Mouse (Mus musculus) gastrocnemius, adult 18-20 months (tissue): ENCODE measurements around the gene Chmp4b. TPM values are rescaled to one million over a fixed set of nuclear protein-coding genes. Genes with fewer than 3 reads are reported as not detected.

Experiments used
- DNase-seq: peaks from one replicate; pipeline ENCODE4 v3.0.0; 2021; ENCODE audit warnings: low spot score
- total RNA-seq, 2 experiments: library from RNA; stranded (reverse); gene quantifications; 2 replicates each; pipeline ENCODE4 v1.2.3; 2021

The Chmp4b gene
- total RNA-seq, 2 experiments from 2014 or later, result 121 to 127 TPM

DNA sequence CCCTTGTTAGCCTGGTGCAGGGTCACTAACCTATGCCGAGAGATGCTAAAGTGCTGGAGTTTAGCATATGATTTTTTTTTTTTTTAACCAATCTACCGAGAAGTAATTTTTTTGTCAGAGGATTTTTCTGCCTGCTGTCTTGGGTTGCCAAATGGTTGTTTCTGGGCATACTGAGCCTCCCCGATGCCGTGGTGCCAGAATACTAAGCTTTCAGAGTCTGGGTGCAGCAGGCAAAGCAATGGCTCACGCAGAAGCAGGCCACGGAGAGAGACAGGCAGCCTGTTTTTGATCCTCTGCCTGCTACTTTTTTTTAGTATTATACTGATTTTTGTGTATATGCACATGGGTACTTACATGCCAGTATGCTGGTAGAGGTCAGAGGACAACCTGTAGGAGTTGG lies 29.4 kb downstream of the Chmp4b start:
- DNase-seq, result no peak

DNA sequence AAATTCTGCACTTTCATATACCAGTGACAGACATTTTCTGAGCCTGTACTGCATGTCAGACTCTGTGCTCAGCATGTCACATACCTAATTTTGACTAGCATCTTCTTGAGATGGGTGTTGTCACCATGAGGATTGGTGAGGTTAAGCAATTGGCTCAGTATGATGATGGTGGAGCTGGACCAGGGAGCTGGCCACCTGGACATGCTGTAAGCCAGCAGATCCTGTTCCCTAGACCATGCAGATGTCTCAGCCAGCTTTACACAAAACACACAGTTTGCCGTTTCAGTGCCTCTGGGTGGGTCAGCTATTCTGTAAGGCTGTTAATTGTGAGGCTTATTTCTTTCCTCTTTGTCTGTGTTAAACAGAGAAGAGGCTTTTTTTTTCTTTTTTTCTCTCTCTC lies 31.2 kb downstream of the Chmp4b start:
- DNase-seq, result peak; percentile 30

DNA sequence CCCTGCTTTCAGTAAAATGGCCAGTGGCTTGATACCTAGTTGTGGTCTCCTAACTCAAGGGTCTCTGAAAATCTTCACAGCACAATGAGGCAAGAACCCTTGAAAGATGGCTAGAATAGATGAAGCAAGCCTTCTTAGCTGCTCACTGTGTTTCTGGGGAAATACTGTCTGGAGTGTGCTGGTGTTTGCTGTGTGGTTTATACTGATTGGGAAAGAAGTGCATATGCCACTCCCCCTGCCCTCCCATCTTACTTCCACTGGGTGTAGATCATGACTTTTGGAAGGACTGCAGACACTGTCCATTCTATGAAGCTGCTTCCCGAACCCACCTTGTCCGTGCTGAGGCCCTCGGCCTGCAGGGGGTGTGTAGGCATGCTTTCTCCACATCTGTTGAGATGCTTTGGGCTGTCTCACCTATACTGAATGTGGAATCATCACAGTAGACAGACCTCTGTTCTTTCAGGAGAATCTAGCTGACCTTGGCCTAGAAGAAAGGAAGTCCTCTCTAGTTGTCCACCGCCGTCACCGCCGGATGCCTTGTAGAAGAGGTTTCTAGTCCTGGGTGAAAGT lies 33.5 kb downstream of the Chmp4b start:
- no peak for DNase-seq

DNA sequence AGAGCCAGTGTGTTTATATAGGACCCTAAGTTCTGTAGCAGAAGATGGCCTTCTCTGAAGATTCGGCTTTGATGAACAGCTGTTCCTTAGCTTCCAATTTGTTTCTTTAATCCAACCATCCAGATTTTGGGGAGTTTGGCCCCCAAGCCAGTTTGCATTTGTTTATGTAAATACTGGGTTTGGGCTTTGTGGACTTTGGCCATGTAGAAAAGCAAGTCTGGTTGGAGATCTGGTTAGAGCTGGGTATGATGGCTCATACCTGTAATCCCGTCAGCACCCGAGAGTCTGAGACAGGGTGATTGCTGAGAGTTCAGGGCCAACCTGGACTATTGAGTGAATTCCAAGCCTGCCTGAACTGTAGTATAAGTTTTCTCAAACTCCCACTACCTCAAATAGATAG lies 34.3 kb downstream of the Chmp4b start:
- no peak for DNase-seq

GRCm38 (mm10) chr2:154686819-154687218 lies 35.3 kb downstream of the Chmp4b start:
- DNase-seq, result no peak

- DNase-seq, result no peak
Observed at GRCm38 (mm10) chr2:154689391-154689790, 37.9 kb downstream of the Chmp4b start.

DNA sequence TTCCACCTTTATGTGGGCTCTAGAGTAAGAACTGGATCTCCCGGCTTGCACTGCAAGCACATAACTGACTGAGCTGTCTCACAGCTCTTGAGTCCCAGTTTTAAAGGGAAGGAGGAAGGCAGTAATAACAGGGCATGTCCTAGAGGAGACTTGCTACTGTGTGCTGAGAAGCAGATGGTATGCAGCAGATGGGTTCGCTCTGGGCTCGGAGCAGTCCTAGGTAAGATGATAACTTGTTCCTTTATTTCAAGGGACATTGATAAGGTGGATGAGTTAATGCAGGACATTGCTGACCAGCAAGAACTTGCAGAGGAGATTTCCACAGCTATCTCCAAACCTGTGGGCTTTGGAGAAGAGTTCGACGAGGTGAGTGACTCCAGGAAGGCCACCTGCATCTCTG lies 39.5 kb downstream of the Chmp4b start:
- no peak for DNase-seq

DNA sequence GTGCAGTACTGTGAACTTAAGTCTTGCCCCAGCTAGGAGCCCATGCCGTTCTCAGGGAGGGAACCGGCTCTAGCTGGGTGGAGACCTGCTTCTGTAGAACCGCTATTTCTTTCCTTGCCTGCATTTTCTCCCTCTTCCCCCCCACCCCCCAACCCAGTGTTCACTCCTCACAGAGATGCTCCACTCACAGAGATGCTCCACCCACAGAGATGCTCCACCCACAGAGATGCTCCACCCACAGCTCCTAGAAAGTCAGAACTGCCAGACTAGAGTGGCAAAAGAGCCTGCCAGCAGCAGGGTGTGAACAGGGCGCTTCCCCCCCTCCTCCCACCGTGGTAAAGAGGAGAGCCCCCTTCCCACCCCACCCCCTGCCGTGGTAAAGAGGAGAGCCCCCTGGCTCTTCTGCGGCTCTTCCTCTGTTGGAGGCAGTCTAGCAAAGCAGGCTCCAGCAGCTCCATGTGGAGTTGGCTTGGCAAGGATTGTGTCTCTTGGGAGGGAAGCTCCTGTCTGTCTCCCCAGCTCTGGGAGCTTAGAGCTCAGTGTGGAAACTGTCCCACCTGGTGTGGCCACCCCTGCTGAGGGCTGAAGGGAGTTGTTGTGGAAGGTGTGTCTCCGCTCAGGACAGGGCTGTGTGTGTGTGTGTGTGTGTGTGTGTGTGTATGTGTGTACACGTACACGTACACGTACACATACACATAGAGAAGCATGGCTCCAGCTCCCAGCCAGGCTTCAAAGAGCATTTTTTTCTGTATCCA lies 41.9 kb downstream of the Chmp4b start:
- no peak for DNase-seq

DNA sequence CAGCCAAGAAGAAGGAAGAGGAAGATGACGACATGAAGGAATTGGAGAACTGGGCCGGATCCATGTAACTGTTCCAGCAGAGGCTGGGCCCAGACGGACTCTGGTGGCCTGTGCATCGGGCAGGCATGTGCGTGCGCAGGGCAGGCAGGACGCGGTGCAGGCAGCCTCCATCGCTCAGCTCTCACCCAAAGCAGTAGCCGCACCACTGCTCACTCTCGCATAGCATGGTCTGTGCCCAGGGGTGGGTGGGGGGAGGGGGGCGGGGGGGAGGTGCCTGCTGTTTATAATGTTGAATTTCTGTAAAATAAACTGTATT lies 42.4 kb downstream of the Chmp4b start:
- DNase-seq, result peak; percentile 49

- DNase-seq, result no peak
Observed at GRCm38 (mm10) chr2:154695690-154696089, 44.2 kb downstream of the Chmp4b start.

- no peak for DNase-seq
Observed at GRCm38 (mm10) chr2:154696660-154697059, 45.2 kb downstream of the Chmp4b start.

- no peak for DNase-seq
Observed at GRCm38 (mm10) chr2:154699360-154699759, 47.9 kb downstream of the Chmp4b start.

DNA sequence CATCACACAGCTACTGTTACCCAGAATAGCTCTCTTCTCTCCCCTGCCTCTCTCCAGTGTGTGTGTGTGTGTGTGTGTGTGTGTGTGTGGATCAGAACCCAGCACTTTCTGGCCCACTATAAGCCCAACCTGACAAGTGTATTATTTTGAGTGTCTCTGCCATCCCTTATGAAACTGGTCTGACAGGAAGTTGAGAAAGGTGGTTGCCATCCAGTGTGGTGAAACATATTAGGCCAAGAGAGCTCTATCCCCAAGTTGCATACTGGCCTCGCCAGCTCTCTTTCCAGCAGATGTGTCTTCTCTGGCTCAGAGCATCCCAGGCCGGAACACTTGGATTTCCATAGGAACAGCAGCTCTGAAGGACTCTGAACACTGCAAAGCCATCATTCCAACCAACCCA lies 48.7 kb downstream of the Chmp4b start:
- no peak for DNase-seq

- peak; percentile 60 for DNase-seq
Observed at GRCm38 (mm10) chr2:154702637-154703315, 51.3 kb downstream of the Chmp4b start.

DNA sequence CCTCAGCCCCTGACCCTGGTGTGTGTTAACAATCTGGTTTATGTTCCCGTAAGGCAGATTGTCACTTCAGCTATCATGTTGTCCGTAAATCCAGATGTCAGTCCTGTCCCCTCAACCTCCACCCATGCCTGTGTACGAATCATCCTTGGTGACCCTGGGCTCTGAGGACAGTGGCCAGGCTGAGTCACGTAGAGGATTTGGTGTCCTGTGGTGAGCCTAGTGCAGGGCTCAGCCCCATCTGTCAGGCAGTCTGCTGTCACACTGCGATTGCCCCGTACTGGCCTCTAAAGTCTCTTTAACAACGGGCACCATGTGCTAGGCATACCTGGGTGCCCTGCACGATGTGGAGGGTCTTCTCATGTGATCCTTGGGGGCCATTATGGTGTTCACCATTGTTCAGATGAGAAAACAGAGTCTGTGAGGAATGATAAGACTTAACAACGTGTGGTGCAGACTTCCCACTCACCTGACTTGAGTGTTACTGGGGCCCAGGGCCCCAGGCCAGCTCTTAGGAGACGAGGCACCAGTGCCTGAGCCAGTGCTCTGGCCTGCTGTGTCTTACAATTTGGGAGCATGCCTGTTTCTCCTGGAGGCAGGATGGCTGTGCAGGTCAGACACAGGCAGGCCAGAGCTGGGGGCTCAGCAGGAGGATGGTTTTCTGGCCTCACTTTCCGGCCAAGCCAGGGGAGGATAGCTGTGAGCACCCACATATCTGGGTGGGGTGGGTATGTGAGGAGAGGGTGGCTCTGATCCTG lies 55.2 kb downstream of the Chmp4b start:
- no peak for DNase-seq

- no peak for DNase-seq
Observed at GRCm38 (mm10) chr2:154707284-154707683, 55.8 kb downstream of the Chmp4b start.

DNA sequence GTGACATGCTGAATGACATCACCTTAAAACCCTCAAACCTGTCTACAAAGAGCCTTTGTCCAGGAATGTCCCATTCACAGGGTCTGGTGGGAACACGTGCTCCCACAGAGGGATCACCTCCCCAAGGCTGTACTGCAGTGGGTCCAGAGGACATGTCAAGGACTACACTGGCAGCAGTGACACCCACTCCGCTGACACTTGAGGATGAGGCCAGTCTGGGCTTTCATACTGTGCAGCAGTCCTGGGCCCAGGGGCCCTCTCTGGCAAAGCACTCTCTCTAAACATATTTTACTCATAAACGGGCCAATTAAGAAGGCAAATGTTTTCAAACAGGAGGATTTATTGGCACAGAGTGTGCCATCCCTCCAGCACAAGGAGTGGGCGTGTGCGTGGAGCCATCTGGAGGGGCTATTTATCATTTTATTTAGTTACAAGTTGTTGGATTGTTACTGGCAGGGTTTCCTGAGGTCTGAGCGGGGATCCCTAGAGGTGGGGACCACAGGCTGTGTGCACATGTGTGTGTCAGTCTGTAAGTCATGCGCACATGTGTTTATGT lies 56.4 kb downstream of the Chmp4b start:
- DNase-seq, result no peak

DNA sequence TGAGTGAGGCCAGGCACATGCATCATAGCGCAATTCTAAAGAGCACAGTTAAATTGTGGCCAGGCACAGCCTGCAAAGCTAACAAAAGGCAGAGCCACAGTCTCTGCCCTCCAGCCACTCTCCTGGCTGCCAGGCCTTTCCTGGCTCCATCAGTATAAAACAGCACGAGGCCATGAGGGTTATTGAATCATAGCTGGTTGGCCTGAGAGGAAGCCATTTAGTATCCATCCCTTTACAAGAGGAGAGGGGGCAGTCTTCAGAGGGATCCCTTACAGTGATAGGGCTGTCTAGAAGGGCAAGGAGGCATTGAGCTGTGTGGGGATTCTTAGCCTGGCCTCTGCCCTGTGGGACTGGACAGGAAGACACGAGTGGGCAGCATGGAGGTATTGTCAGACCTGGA lies 60.2 kb downstream of the Chmp4b start:
- DNase-seq, result no peak

- peak; percentile 47 for DNase-seq
Observed at GRCm38 (mm10) chr2:154712271-154712677, 60.8 kb downstream of the Chmp4b start.

DNA sequence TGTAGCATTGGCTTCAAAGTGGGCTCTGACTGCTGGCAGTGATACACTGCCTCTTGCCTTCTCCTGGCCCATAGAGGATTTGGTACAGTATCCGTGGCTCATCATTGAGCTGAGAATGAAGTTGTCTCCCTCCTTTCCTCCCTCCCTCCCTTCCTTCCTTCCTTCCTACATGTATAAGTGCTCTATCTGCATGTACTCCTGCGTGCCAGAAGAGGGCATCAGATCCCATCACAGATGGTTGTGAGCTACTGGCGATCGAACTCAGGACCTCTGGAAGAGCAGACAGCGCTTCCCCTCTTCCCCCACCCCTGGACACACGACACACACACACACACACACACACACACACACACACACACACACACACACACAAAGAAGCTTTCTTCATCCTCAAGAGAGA lies 61.6 kb downstream of the Chmp4b start:
- no peak for DNase-seq

DNA sequence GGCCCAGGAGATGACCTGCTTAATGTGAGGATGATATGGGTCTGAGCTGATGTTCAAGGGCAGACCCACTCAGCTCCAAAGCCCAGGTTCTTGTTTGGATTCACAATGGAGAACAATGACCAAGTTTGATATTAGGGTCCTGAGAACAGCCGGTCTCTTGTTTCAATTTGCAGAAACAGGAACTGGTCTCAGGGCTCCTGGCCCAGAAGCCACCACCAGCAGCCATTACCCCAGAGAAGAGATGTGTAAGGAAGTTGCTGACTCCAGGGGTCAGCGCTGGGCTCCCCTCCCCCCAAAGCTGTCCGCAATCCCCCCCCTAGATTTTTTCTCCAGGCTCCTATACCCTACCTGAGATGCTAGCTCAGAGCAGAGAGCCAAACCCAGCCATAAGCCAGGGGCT lies 62.5 kb downstream of the Chmp4b start:
- DNase-seq, result no peak

- no peak for DNase-seq
Observed at GRCm38 (mm10) chr2:154716586-154716985, 65.1 kb downstream of the Chmp4b start.
